Mouse (Mus musculus) heart, postnatal 0 days (tissue): ENCODE measurements around the gene Ak3.

Experiments used
- CTCF ChIP-seq: IDR thresholded peaks from 2 replicates; pipeline ENCODE4 v1.5.1; 2016; ENCODE audit warnings: antibody characterized with exemption, control low read depth, low read depth
- EP300 ChIP-seq: IDR thresholded peaks from 2 replicates; pipeline ENCODE4 v1.6.1; 2016; ENCODE audit warnings: antibody characterized with exemption, low read depth

DNA sequence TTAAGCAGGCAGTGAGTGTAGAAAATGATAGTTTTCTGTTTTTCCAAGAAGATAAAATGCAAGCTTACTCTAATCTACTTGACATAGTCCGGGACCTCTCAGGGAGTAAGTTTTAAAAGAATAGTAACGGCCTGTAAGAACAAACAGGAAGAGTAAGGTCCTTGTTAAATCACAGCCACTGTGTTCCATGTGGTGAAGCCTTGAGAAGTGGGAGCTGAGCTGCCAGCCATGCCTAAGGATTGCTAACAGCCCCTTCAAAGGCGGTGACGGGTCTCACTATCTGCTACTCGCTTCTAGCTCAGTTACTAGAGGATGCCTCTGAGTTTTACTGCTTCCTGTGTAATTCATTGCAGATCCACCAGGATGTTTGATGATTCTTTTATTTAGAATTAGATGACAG is 31.0 kb downstream of the Ak3 start:
- TF ChIP-seq CTCF (no peak), EP300 (no peak)
